Mouse (Mus musculus) limb, embryonic 12.5 days (tissue): ENCODE results near the gene D16Ertd472e. TPM values are rescaled to one million over a fixed set of nuclear protein-coding genes. Genes with fewer than 3 reads are reported as not detected.

ENCODE experiments used
- polyA plus RNA-seq: library from polyadenylated mRNA; unstranded; fragments of >200 nt; fragmentation: Nextera tagmentation; extraction: Ambion mirVana; gene quantifications from 2 replicates; pipeline ENCODE4 v1.2.1, GENCODE M21; 2016

Gene D16Ertd472e
- polyA plus RNA-seq, 1 experiment from 2014 or later: 27.8 TPM

Other genes with a start within 250 kb of the D16Ertd472e start
- 39.0 and 40.2 TPM in 2 replicates for gene Btg3, start 199.5 kb downstream of the D16Ertd472e start, polyA plus RNA-seq